Mouse (Mus musculus): ENCODE measurements around the gene Anapc15-ps.
"Not testable (repeated sequence)": the region's sequence is repeated elsewhere in the genome, so short reads cannot be mapped to it uniquely, and the experiment has no call there.

The Anapc15-ps gene

GRCm38 (mm10) chr10:95630166-95630565 lies 43.1 kb downstream of the Anapc15-ps start:
- DNase-seq (ENCODE audit: low spot score in 2 of 2): not testable (repeated sequence)

- no peak for DNase-seq (ENCODE audit: low spot score in 2 of 2)
These were observed 44.9 kb downstream of the Anapc15-ps start for GRCm38 (mm10) chr10:95628338-95628737.

GRCm38 (mm10) chr10:95627381-95627780 lies 45.9 kb downstream of the Anapc15-ps start:
- no peak for DNase-seq (ENCODE audit: low spot score in 2 of 2)

GRCm38 (mm10) chr10:95625300-95625699 lies 48.0 kb downstream of the Anapc15-ps start:
- no peak for DNase-seq (ENCODE audit: low spot score in 2 of 2)

GRCm38 (mm10) chr10:95624007-95624406 lies 49.2 kb downstream of the Anapc15-ps start:
- no peak for DNase-seq (ENCODE audit: low spot score in 2 of 2)

DNA sequence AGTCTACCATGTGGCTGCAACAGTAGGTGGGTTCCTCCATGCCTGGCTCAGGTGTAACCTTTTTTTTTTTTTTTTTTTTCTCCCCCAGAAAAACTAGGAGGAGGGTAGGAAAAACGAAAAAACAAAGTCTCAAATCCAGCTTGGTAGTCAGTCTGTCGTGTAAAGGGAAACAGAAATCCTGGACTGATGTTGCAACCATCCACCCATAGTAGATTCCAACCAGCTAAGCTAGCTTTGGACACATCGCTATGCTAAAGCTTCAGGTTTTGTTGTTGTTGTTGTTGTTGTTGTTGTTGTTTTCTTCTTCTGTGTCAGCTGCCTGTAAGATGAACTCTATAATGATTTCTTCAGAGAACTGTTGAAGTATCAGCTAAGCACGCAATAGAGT lies 49.7 kb downstream of the Anapc15-ps start:
- no peak for DNase-seq (ENCODE audit: low spot score in 2 of 2)
